Mouse (Mus musculus): ENCODE results near the gene Ptprk. TPM values are rescaled to one million over a fixed set of nuclear protein-coding genes. Genes with fewer than 3 reads are reported as not detected.
A peak's percentile ranks its signal among the peaks of the same experiment; 100 is the strongest.

Gene Ptprk
- polyA plus RNA-seq, 1 experiment, result 17.7 TPM

- Histone ChIP-seq H3K4me3 (replicated peaks; ENCODE audit: insufficient read depth, low read depth, low read length) (no peak overlapping the region), H3K27me3 (ENCODE audit: control insufficient read depth, insufficient read depth, low read length) (no peaks in the 10 kb centered on the region), H3K27ac (ENCODE audit: insufficient read depth, low read length) (no peak overlapping the region), H3K4me1 (ENCODE audit: control insufficient read depth, insufficient read depth, low read length) (no peaks in the 10 kb centered on the region)
- no peak for DNase-seq
- no peak for TF ChIP-seq CTCF (IDR thresholded peaks at IDR 0.05; ENCODE audit: borderline replicate concordance, insufficient read depth, low read depth, low read length)
- TF ChIP-seq POLR2A (IDR thresholded peaks at IDR 0.05; ENCODE audit: borderline replicate concordance, insufficient read depth, low read length), result no peak
- 80% methylated on average over 5 of the region's 5 CpGs for WGBS
Observed at GRCm38 (mm10) chr10:28193630-28194029, 119.0 kb downstream of the Ptprk start.

- no peak for TF ChIP-seq CTCF (IDR thresholded peaks at IDR 0.05; ENCODE audit: borderline replicate concordance, insufficient read depth, low read depth, low read length)
- TF ChIP-seq POLR2A (IDR thresholded peaks at IDR 0.05; ENCODE audit: borderline replicate concordance, insufficient read depth, low read length), result no peak
- H3K27ac ChIP-seq (ENCODE audit: insufficient read depth, low read length), result no peak overlapping the region
- no peaks in the 10 kb centered on the region for H3K4me1 ChIP-seq (ENCODE audit: control insufficient read depth, insufficient read depth, low read length)
- H3K4me3 ChIP-seq (replicated peaks; ENCODE audit: insufficient read depth, low read depth, low read length), result no peak overlapping the region
- DNase-seq, result no peak
- WGBS, result 96% methylated on average over 3 of the region's 3 CpGs
- H3K27me3 ChIP-seq (ENCODE audit: control insufficient read depth, insufficient read depth, low read length), result no peaks in the 10 kb centered on the region
Observed at GRCm38 (mm10) chr10:28200609-28201008, 126.0 kb downstream of the Ptprk start.

GRCm38 (mm10) chr10:28209394-28209793 is 134.8 kb downstream of the Ptprk start:
- no peak overlapping the region for H3K4me3 ChIP-seq (replicated peaks; ENCODE audit: insufficient read depth, low read depth, low read length)
- H3K4me1 ChIP-seq (ENCODE audit: control insufficient read depth, insufficient read depth, low read length), result no peaks in the 10 kb centered on the region
- TF ChIP-seq CTCF (IDR thresholded peaks at IDR 0.05; ENCODE audit: borderline replicate concordance, insufficient read depth, low read depth, low read length), result no peak
- no peak for TF ChIP-seq POLR2A (IDR thresholded peaks at IDR 0.05; ENCODE audit: borderline replicate concordance, insufficient read depth, low read length)
- H3K27ac ChIP-seq (ENCODE audit: insufficient read depth, low read length), result no peak overlapping the region
- no peak for DNase-seq
- no peaks in the 10 kb centered on the region for H3K27me3 ChIP-seq (ENCODE audit: control insufficient read depth, insufficient read depth, low read length)

GRCm38 (mm10) chr10:28212083-28212482 is 137.5 kb downstream of the Ptprk start:
- TF ChIP-seq CTCF (IDR thresholded peaks at IDR 0.05; ENCODE audit: borderline replicate concordance, insufficient read depth, low read depth, low read length) (no peak), POLR2A (IDR thresholded peaks at IDR 0.05; ENCODE audit: borderline replicate concordance, insufficient read depth, low read length) (no peak)
- Histone ChIP-seq H3K4me3 (replicated peaks; ENCODE audit: insufficient read depth, low read depth, low read length) (no peak overlapping the region), H3K4me1 (ENCODE audit: control insufficient read depth, insufficient read depth, low read length) (peaks cover 7% of the 10 kb centered on the region), H3K27ac (ENCODE audit: insufficient read depth, low read length) (no peak overlapping the region), H3K27me3 (ENCODE audit: control insufficient read depth, insufficient read depth, low read length) (no peaks in the 10 kb centered on the region)
- 94% methylated on average over 1 of the region's 1 CpGs for WGBS
- no peak for DNase-seq

GRCm38 (mm10) chr10:28215153-28215552 is 140.5 kb downstream of the Ptprk start:
- H3K27me3 ChIP-seq (ENCODE audit: control insufficient read depth, insufficient read depth, low read length), result no peaks in the 10 kb centered on the region
- 22% methylated on average over 6 of the region's 6 CpGs for WGBS
- peaks cover 7% of the 10 kb centered on the region for H3K4me1 ChIP-seq (ENCODE audit: control insufficient read depth, insufficient read depth, low read length)
- TF ChIP-seq POLR2A (IDR thresholded peaks at IDR 0.05; ENCODE audit: borderline replicate concordance, insufficient read depth, low read length) (no peak), CTCF (IDR thresholded peaks at IDR 0.05; ENCODE audit: borderline replicate concordance, insufficient read depth, low read depth, low read length) (no peak)
- H3K27ac ChIP-seq (ENCODE audit: insufficient read depth, low read length), result no peak overlapping the region
- H3K4me3 ChIP-seq (replicated peaks; ENCODE audit: insufficient read depth, low read depth, low read length), result no peak overlapping the region
- peak; percentile 60 to 80 for DNase-seq

- H3K27ac ChIP-seq (ENCODE audit: insufficient read depth, low read length), result no peak overlapping the region
- TF ChIP-seq CTCF (IDR thresholded peaks at IDR 0.05; ENCODE audit: borderline replicate concordance, insufficient read depth, low read depth, low read length) (no peak), POLR2A (IDR thresholded peaks at IDR 0.05; ENCODE audit: borderline replicate concordance, insufficient read depth, low read length) (no peak)
- no peaks in the 10 kb centered on the region for H3K27me3 ChIP-seq (ENCODE audit: control insufficient read depth, insufficient read depth, low read length)
- no peaks in the 10 kb centered on the region for H3K4me1 ChIP-seq (ENCODE audit: control insufficient read depth, insufficient read depth, low read length)
- H3K4me3 ChIP-seq (replicated peaks; ENCODE audit: insufficient read depth, low read depth, low read length), result no peak overlapping the region
- 74% methylated on average over 6 of the region's 6 CpGs for WGBS
- no peak for DNase-seq
Observed at GRCm38 (mm10) chr10:28223602-28224001, 149.0 kb downstream of the Ptprk start.

GRCm38 (mm10) chr10:28224376-28224775 is 149.8 kb downstream of the Ptprk start:
- Histone ChIP-seq H3K27me3 (ENCODE audit: control insufficient read depth, insufficient read depth, low read length) (no peaks in the 10 kb centered on the region), H3K4me3 (replicated peaks; ENCODE audit: insufficient read depth, low read depth, low read length) (no peak overlapping the region), H3K4me1 (ENCODE audit: control insufficient read depth, insufficient read depth, low read length) (no peaks in the 10 kb centered on the region), H3K27ac (ENCODE audit: insufficient read depth, low read length) (no peak overlapping the region)
- no peak for DNase-seq
- TF ChIP-seq POLR2A (IDR thresholded peaks at IDR 0.05; ENCODE audit: borderline replicate concordance, insufficient read depth, low read length), result no peak
- TF ChIP-seq CTCF (IDR thresholded peaks at IDR 0.05; ENCODE audit: borderline replicate concordance, insufficient read depth, low read depth, low read length), result no peak
- 86% methylated on average over 1 of the region's 1 CpGs for whole genome bisulfite sequencing

- H3K27ac ChIP-seq (ENCODE audit: insufficient read depth, low read length), result no peak overlapping the region
- TF ChIP-seq CTCF (IDR thresholded peaks at IDR 0.05; ENCODE audit: borderline replicate concordance, insufficient read depth, low read depth, low read length), result no peak
- TF ChIP-seq POLR2A (IDR thresholded peaks at IDR 0.05; ENCODE audit: borderline replicate concordance, insufficient read depth, low read length), result no peak
- DNase-seq, result no peak
- H3K4me3 ChIP-seq (replicated peaks; ENCODE audit: insufficient read depth, low read depth, low read length), result no peak overlapping the region
- H3K4me1 ChIP-seq (ENCODE audit: control insufficient read depth, insufficient read depth, low read length), result no peaks in the 10 kb centered on the region
- H3K27me3 ChIP-seq (ENCODE audit: control insufficient read depth, insufficient read depth, low read length), result no peaks in the 10 kb centered on the region
- 74% methylated on average over 5 of the region's 5 CpGs for WGBS
Observed at GRCm38 (mm10) chr10:28225536-28226075, 151.0 kb downstream of the Ptprk start.

Data from cerebellum, adult 2 months (tissue).